Mouse (Mus musculus) right cerebral cortex, adult 2 months (tissue): ENCODE data around the gene Iqch.
"Not testable (repeated sequence)": the region's sequence is repeated elsewhere in the genome, so short reads cannot be mapped to it uniquely, and the experiment has no call there.

ENCODE experiments used
- DNase-seq, 2 experiments: peaks; one replicate each; pipeline ENCODE4 v3.0.0; 2021 to 2022; ENCODE audit warnings: low spot score in 2 of 2

The Iqch gene

GRCm38 (mm10) chr9:63568314-63568713 is 34.0 kb downstream of the Iqch start:
- no peak for DNase-seq

GRCm38 (mm10) chr9:63563436-63563835 is 38.9 kb downstream of the Iqch start:
- DNase-seq, result no peak

- DNase-seq, result no peak
Observed at GRCm38 (mm10) chr9:63561931-63562330, 40.4 kb downstream of the Iqch start.

- DNase-seq, result no peak
Observed at GRCm38 (mm10) chr9:63556933-63557332, 45.4 kb downstream of the Iqch start.

- no peak for DNase-seq
Observed at GRCm38 (mm10) chr9:63556316-63556715, 46.0 kb downstream of the Iqch start.

GRCm38 (mm10) chr9:63555460-63555990 is 46.8 kb downstream of the Iqch start:
- DNase-seq, result no peak

GRCm38 (mm10) chr9:63553628-63554027 is 48.7 kb downstream of the Iqch start:
- peak; percentile 20 to 45 for DNase-seq

- not testable (repeated sequence) for DNase-seq
Observed at GRCm38 (mm10) chr9:63550701-63551100, 51.6 kb downstream of the Iqch start.

- no peak for DNase-seq
Observed at GRCm38 (mm10) chr9:63548966-63549365, 53.3 kb downstream of the Iqch start.

DNA sequence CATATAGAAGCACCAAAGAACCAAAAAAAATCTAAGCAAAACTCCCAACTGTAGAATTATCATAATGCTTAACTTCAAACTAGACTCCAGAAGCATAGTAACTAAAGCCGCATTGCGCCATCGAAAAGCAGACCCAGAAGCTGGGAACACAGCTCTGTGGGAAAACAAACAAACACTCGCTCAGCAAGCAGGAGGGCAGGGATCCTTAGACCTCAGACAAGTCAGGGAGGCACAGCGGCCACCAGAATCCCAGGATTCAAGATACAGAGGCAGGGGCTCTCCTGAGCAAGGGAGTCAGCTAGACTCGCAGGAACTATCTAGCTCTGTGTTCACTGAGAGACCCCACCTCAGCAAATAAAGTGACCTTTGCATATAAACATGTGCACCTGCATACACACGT is 60.4 kb downstream of the Iqch start:
- DNase-seq, result no peak

DNA sequence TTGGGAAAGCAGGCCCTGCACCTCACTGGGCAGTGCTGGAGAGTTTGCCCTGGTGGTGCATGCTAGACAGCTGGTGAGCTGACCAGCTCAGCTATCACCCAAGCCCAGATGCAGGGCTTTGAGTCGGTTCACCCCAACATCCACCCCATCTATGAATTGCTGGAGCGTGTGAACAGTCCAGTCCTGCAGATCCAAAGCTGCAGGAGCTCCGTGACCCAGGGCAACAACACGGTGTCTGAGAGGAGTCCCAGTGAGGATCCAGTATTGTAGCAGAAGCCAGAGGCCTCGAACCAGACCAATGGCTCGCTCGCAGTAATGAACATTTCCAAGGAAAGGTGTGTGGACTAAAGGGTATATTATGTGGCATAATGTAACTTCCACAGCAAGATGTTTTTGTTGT is 61.0 kb downstream of the Iqch start:
- no peak for DNase-seq

DNA sequence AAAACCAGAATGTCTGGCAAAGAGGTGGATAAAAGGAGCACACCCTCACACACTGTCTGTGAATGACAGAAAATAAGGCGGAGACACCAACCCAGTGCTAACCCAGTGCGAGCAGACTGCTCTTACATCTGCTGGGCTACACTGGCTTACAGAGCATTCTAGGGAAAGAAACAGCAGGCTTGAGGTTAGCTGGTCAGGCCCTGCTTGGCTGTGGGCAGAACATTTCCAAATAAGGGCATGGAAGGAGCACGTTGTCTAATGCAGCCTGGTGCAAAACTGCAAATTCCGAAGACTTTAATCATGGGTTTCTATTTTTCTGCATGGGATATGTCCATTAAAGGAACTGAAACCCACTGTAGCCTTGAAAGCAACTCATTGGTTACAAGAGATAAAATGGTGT is 64.8 kb downstream of the Iqch start:
- no peak for DNase-seq

DNA sequence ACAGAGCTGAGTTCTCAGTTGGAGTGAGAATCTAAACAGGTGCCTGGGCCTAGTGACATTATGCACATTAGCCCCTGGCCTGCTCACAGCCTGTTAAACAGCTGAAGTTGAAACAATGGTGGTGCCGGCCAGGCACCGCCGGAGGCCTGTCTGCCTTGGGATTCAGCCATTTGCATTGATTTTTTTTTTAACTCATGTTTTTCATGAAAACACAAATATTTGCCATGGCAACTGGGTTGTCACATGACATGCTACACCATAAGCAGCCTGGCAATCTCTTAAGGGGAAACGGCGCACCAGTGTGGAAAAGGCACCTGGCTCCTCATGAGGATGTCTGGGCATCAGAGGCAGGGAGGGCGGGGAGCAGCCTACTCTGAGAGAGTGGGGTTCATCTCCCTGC is 67.3 kb downstream of the Iqch start:
- no peak for DNase-seq

DNA sequence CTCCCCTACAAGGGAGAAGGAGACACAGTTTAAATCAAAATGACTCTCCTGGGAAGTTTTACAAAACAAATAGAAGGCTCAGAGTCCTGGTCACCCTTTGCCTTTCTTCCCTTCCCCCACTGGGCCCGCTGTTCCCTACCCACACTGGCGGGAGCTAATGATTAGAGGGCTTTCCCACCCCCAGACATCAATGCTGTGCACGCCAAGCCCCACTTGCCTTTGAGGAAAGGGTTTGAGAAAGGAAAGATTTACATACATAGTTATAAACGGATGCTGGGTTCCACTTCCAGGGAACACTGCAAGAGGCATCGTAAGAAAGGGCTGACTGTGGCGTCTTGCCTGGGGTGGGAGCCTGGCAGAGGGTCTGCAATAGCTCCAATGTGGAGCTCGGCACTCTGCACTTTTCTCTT is 67.9 kb downstream of the Iqch start:
- DNase-seq, result no peak

- no peak for DNase-seq
Observed at GRCm38 (mm10) chr9:63532966-63533711, 69.2 kb downstream of the Iqch start.

DNA sequence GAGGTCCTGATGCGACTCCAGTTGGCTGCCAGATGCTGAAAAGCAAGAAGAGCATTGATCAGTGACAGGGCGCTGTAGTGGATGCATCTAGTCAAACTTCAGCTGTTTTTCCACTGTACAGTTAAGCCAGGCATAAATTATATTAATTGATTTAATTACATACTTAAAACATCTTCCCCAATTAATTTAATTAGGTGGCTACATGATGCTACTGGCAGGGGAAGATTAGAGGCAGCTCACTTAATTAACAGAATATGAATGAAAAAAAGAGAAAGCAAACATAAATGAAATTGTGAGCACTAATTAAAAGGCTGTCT is 78.4 kb downstream of the Iqch start:
- DNase-seq, result no peak

DNA sequence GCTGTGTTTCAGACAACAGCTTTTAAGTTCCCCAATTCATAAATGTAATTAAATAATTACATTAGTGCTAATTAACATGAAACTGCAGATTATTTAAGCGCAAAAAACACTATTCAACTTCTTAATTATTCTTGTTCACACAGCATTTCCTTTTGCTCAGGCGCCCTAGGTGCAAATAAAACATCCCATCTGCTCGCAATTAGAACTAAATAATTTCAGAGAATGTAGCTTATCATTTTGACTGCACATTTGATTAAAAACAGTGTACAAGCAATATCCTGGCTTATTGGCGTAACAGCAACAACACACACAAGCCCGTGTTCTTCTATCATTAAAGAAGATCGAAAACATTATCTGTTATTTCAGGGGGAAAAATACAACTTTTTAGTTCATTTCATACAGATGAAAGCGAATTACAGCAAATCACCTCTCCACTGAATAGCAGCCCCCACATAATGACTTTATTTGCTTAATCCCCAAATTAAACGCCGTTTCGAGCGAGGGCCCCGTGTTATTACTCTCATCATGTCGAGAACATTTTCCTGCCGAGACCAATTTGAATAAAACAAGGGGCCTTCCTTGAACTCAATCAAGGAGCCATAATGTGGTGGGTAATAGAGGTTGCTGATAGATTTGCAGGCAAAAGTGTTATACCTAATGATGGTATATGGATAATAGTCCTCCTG is 78.9 kb downstream of the Iqch start:
- DNase-seq, result no peak

DNA sequence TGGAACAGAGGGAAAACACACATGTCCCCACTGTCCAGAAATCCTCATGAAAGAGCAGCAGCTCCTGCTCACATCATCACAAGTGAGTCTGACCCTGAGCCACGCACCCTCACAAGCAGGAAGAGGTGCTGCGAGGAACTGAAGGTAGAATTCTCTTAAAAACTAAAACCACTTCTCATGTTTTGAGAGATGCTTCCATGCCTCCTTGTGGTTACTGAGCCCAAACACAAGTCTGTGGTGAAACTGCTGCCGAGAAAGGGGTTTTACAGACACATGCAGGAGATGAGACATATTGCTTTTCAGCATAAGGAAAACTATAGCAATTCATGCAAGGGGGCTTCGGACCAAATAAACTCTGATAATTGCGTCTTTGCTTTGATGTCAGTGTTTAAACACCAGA is 89.4 kb downstream of the Iqch start:
- no peak for DNase-seq

- DNase-seq, result no peak
Observed at GRCm38 (mm10) chr9:63511034-63511433, 91.3 kb downstream of the Iqch start.

DNA sequence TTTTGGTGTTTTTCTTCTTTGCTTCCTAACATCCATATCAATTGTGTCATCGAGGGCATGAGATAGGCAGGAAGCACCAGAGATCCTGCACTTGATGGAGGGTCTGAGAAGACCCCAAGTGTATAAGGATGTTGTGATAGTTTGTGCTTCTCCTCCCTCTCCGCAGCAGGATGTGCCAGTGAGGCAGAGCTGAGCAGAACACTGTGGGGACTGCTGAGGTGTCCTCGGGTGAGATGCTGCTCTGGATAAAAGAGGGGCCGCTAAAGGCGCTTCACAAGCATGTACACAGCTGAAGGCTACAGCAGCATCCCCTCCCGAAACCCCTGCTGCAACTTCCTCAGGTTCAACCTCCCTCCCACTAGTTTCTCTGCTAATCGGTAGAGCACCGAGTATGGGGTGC is 95.2 kb downstream of the Iqch start:
- no peak for DNase-seq

GRCm38 (mm10) chr9:63503890-63504289 is 98.4 kb downstream of the Iqch start:
- DNase-seq, result no peak

DNA sequence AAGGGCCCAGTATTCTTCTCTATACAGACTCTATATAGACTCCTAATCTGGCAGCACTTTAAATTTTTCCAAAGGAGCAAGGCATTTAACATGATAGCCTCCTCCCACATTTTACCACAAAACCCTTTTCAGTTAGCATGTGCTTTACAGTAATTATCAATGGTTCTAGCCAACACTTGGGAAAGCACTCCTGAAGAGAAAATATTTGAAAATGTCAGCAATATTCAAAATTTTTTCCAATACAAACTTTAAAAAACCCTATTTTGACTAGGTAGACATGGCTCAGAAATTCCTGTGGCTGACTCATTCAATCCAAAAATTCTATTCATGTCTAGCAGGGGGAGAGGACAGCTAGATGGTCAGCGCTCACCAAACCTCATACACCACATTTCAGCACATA is 100.8 kb downstream of the Iqch start:
- DNase-seq, result no peak

DNA sequence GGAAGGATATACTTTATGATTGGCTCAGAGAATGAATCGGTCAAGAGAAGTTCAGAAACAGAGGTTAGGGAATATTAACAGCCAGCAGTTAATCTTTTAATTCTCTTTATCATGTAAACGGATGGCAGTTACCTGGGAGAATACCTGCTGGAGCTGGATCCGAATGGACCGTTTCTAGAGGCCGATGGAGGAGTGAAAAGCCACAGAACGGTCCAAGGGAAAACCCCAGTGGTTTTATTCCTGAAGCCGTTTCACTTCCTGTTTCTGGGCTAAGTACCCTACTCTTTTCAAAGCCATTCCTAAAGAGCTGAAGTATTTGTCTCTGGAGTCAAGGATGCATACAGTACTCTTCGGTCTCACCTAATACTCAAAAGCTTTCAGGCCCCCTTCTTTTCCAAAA is 102.4 kb downstream of the Iqch start:
- DNase-seq, result no peak
